ENCODE assay signal across 25 mouse cellular contexts in the genomic region with DNA sequence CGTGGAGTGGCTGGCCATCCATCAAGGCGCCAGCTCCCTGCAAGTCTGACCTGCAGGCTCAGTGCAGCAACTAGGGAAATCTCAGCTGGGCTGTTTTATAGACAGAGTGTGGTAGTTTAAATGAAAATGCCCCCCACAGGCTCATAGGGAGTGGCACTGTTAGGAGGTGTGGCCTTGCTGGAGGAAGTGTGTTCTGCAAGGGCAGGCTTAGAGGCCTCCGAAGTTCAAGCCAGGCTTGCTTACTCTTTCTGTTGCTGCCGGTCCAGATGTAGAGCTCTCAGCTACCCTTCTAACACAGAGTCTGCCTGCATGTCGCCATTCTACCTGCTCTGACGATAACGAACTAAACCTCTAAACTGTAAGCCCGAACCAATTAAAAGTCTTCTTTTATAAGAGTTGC.
DNase-seq lines count a peak whose midpoint lies in the region; ATAC-seq and TF ChIP-seq lines count a peak whose summit lies in the region.
"Had no signal": no experiment of that assay in that cellular context is flagged by ENCODE, and none has a peak within 500 bp of the region (broad histone marks: within the 10 kb centered on the region; RNA-seq: fewer than 3 reads in every experiment).

No protein-coding gene starts in this region.

- no peaks in the 10 kb centered on the region for H3K9me3 ChIP-seq in intestine, embryonic 14.5 days (ENCODE audit: control insufficient read depth, low read length)
- H3K9me3 ChIP-seq in intestine, embryonic 15.5 days, result no peaks in the 10 kb centered on the region
- no peaks in the 10 kb centered on the region for H3K9me3 ChIP-seq in ES-Bruce4 (replicated peaks; ENCODE audit: control insufficient read depth, insufficient read depth, low read length, poor library complexity, severe bottlenecking)
- no peaks in the 10 kb centered on the region for H3K9me3 ChIP-seq in neural tube, embryonic 15.5 days (replicated peaks)
- H3K9me3 ChIP-seq: embryonic facial prominence, embryonic 12.5 days; embryonic facial prominence, embryonic 15.5 days; hindbrain, embryonic 12.5 days; hindbrain, embryonic 15.5 days had no signal

- TF ChIP-seq EP300 in ES-Bruce4 (IDR thresholded peaks at IDR 0.05; ENCODE audit: insufficient read depth, low read depth, low read length), result no peak

- no peak overlapping the region for H3K27ac ChIP-seq in intestine, embryonic 14.5 days (ENCODE audit: low read depth)
- no peak overlapping the region for H3K27ac ChIP-seq in intestine, embryonic 15.5 days
- no peak overlapping the region for H3K27ac ChIP-seq in ES-Bruce4 (ENCODE audit: insufficient read depth, low read length)
- no peak overlapping the region for H3K27ac ChIP-seq in neural tube, embryonic 15.5 days (replicated peaks)
- H3K27ac ChIP-seq: embryonic facial prominence, embryonic 12.5 days; embryonic facial prominence, embryonic 15.5 days; gastrocnemius, adult 2 months; heart, adult 2 months; hindbrain, embryonic 12.5 days; hindbrain, embryonic 15.5 days had no signal

- H3K4me3 ChIP-seq in intestine, embryonic 14.5 days (ENCODE audit: low read depth, low read length), result no peak overlapping the region
- H3K4me3 ChIP-seq in intestine, embryonic 15.5 days (replicated peaks), result no peak overlapping the region
- H3K4me3 ChIP-seq in ES-Bruce4 (ENCODE audit: low read depth, low read length), result peak overlapping the region; percentile 6; the same call in 1 of the 2 replicates
- H3K4me3 ChIP-seq in neural tube, embryonic 15.5 days (replicated peaks), result no peak overlapping the region
- H3K4me3 ChIP-seq: embryonic facial prominence, embryonic 12.5 days; embryonic facial prominence, embryonic 15.5 days; gastrocnemius, adult 2 months; heart, adult 2 months; hindbrain, embryonic 12.5 days; hindbrain, embryonic 15.5 days had no signal

- no peak for TF ChIP-seq POLR2A in ES-Bruce4 (IDR thresholded peaks at IDR 0.05; ENCODE audit: insufficient read depth, low read length)

- peak; percentile 13 for DNase-seq in intestine, embryonic 14.5 days (ENCODE audit: low spot score)
- DNase-seq in R1 (ENCODE audit: low read depth, low spot score), result peak; percentile 77
- no peak for DNase-seq in ovary, adult 18-20 months (ENCODE audit: low spot score)
- DNase-seq: adrenal gland, postnatal 14 days; B cell, adult 2 months; cerebellum, adult 11 months; cerebellum, adult 2 months; cerebellum, adult 9-11 months; cerebellum, postnatal 25 days; forebrain, postnatal 0 days; gastrocnemius, adult 2 months; gastrocnemius, postnatal 14 days; heart, adult 2 months; kidney, adult 18-20 months had no signal

- WGBS in intestine, embryonic 14.5 days, result 68% methylated on average over 8 of the region's 8 CpGs
- 75% methylated on average over 8 of the region's 8 CpGs for WGBS in intestine, embryonic 15.5 days
- 74% methylated on average over 8 of the region's 8 CpGs for WGBS in neural tube, embryonic 15.5 days

- H3K36me3 ChIP-seq in intestine, embryonic 14.5 days (ENCODE audit: control insufficient read depth, insufficient read depth, low read length), result no peaks in the 10 kb centered on the region
- H3K36me3 ChIP-seq in intestine, embryonic 15.5 days, result no peaks in the 10 kb centered on the region
- no peaks in the 10 kb centered on the region for H3K36me3 ChIP-seq in ES-Bruce4 (ENCODE audit: control insufficient read depth, insufficient read depth, low read length, poor library complexity, severe bottlenecking)
- no peaks in the 10 kb centered on the region for H3K36me3 ChIP-seq in neural tube, embryonic 15.5 days
- H3K36me3 ChIP-seq: embryonic facial prominence, embryonic 12.5 days; embryonic facial prominence, embryonic 15.5 days; hindbrain, embryonic 12.5 days; hindbrain, embryonic 15.5 days had no signal

- no peak for TF ChIP-seq CTCF in ES-Bruce4 (IDR thresholded peaks at IDR 0.05; ENCODE audit: low read depth, low read length)

- no peaks in the 10 kb centered on the region for H3K4me1 ChIP-seq in intestine, embryonic 14.5 days (replicated peaks; ENCODE audit: control insufficient read depth, insufficient read depth, low read length)
- no peaks in the 10 kb centered on the region for H3K4me1 ChIP-seq in intestine, embryonic 15.5 days (replicated peaks)
- H3K4me1 ChIP-seq in ES-Bruce4 (ENCODE audit: control insufficient read depth, insufficient read depth, low read length), result no peaks in the 10 kb centered on the region
- H3K4me1 ChIP-seq in neural tube, embryonic 15.5 days, result no peaks in the 10 kb centered on the region
- H3K4me1 ChIP-seq: embryonic facial prominence, embryonic 12.5 days; embryonic facial prominence, embryonic 15.5 days; hindbrain, embryonic 12.5 days; hindbrain, embryonic 15.5 days had no signal

- H3K9ac ChIP-seq in intestine, embryonic 14.5 days (ENCODE audit: low read length), result no peak overlapping the region
- no peak overlapping the region for H3K9ac ChIP-seq in intestine, embryonic 15.5 days
- peak overlapping the region; percentile 49; the same call in 1 of the 2 replicates for H3K9ac ChIP-seq in ES-Bruce4 (ENCODE audit: low read depth, poor library complexity, severe bottlenecking)
- no peak overlapping the region for H3K9ac ChIP-seq in neural tube, embryonic 15.5 days (replicated peaks)
- H3K9ac ChIP-seq: embryonic facial prominence, embryonic 12.5 days; embryonic facial prominence, embryonic 15.5 days; forebrain, postnatal 0 days; hindbrain, embryonic 12.5 days; hindbrain, embryonic 15.5 days had no signal

- ATAC-seq in intestine, embryonic 14.5 days (replicated peaks; ENCODE audit: low FRiP score, low TSS enrichment, low read depth), result no peak
- ATAC-seq in intestine, embryonic 15.5 days, result no peak
- no peak for ATAC-seq in neural tube, embryonic 15.5 days (ENCODE audit: low FRiP score)
- ATAC-seq: forebrain, embryonic 14.5 days; forebrain, postnatal 0 days; intestine, embryonic 16.5 days had no signal

- no peaks in the 10 kb centered on the region for H3K27me3 ChIP-seq in intestine, embryonic 14.5 days (replicated peaks; ENCODE audit: control insufficient read depth, insufficient read depth, low read length)
- H3K27me3 ChIP-seq in intestine, embryonic 15.5 days (replicated peaks), result no peaks in the 10 kb centered on the region
- no peaks in the 10 kb centered on the region for H3K27me3 ChIP-seq in ES-Bruce4 (ENCODE audit: control insufficient read depth, insufficient read depth, low read length, poor library complexity, severe bottlenecking)
- H3K27me3 ChIP-seq in neural tube, embryonic 15.5 days (replicated peaks), result no peaks in the 10 kb centered on the region
- H3K27me3 ChIP-seq: CH12.LX; embryonic facial prominence, embryonic 12.5 days; embryonic facial prominence, embryonic 15.5 days; hindbrain, embryonic 12.5 days; hindbrain, embryonic 15.5 days had no signal

- H3K4me2 ChIP-seq in intestine, embryonic 14.5 days (ENCODE audit: low read length), result no peak overlapping the region
- no peak overlapping the region for H3K4me2 ChIP-seq in intestine, embryonic 15.5 days (replicated peaks)
- no peak overlapping the region for H3K4me2 ChIP-seq in neural tube, embryonic 15.5 days
- H3K4me2 ChIP-seq: embryonic facial prominence, embryonic 12.5 days; embryonic facial prominence, embryonic 15.5 days; heart, embryonic 11.5 days; hindbrain, embryonic 12.5 days; hindbrain, embryonic 15.5 days had no signal
